Mouse (Mus musculus): ENCODE results near the gene Tmem246.
"Not testable (repeated sequence)": the region's sequence is repeated elsewhere in the genome, so short reads cannot be mapped to it uniquely, and the experiment has no call there.

Tmem246 gene

DNA sequence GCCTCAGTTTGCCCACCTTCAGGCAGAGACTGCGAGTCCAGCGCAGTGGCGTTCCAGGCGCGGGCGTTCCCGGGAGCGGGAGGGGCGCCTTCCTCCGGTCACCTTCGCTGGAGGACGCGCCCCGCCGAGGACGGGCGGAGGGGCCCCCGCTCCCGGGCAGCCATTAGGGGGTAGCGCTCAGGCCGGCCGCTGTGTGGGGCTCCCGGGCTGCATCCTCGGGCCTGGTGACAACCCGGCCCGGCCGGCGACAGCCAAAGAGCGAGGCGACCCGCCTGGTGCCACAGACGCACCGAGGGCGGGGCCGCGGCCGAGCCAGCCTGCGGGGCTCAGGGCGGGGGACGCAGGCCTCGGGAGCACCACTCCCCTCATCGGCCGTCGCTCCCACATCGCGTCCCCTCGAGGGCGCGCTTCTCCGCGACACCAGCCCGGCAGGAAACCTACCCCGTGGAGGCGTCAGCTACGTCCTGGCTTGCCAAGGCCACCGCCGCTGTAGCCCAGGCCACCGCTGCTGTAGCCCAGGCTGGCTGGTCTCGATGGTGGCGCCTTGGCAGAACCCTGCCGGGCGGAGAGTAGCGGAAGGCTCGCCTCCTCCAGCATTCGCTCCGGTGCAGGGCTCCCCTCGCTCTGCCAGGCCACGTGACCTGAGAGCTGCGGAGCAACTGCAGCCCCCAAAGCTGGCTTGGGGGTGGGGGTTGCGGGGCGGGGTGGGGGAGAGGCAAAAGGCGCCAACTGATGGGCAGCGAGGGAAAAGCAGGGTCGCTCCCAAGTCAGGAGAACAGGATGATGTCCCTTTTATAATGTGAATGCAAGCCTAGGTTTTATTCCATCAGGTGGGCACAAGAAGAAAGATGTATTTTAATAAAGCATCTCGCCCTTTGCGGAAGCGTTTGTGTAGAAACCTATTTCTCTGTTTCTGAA, at the start of gene Tmem246:
Gene Tmem246, minus strand, starts transcription at position 694 of the 918 bp plus-strand sequence.
- DNase-seq (ENCODE audit: low spot score in 2 of 2): peak; percentile 52 to 55

DNA sequence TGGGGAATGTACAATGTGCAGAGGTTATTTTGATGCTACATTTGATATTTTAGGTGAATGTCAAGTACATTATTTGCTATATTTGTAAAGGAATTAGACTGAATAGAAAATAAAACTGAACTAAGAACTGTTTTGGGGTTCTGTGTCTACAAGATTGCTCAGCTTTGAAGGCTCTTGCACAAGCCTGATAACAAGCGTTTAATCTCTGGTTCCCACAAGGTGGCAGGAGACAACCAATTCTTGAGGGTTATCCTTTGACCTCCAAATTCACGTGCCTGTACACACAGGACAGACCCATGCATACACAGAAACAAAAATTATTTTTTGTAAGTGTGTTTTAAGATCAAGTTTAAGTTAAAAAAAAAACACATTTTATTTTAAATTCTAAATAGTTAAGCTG, 42.2 kb upstream of the Tmem246 start:
- no peak for DNase-seq (ENCODE audit: low spot score in 2 of 2)

DNA sequence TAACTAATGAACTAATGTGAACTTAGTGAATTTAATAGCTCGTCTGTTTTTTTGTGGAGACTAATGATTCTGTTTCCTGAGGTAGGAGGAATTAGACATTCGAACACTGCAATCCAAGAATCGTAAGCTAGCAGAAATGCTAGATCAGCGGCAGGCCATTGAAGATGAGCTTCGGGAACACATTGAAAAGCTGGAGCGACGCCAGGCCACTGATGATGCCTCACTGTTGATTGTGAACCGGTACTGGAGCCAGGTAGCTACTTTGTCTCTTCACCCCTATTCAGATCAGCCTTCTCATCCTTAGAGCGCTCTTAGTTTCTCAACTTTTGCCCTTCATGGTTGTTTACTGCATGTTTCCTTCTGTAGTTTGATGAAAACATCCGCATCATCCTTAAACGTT, 40.1 kb upstream of the Tmem246 start:
- DNase-seq (ENCODE audit: low spot score in 2 of 2): no peak

GRCm38 (mm10) chr4:49632139-49632481, 34.4 kb upstream of the Tmem246 start:
- no peak for DNase-seq (ENCODE audit: low spot score in 2 of 2)

GRCm38 (mm10) chr4:49631319-49632138, 33.9 kb upstream of the Tmem246 start, which contains the start of gene Rnf20:
TSS of gene Rnf20 (plus strand) at chr4:49632006.
- peak; percentile 94 to 95 for DNase-seq (ENCODE audit: low spot score in 2 of 2)

- DNase-seq (ENCODE audit: low spot score in 2 of 2): no peak
Measured at GRCm38 (mm10) chr4:49628941-49629340, 31.3 kb upstream of the Tmem246 start.

GRCm38 (mm10) chr4:49626973-49627372, 29.3 kb upstream of the Tmem246 start:
- peak; percentile 20 to 78 for DNase-seq (ENCODE audit: low spot score in 2 of 2)

- not testable (repeated sequence) for DNase-seq (ENCODE audit: low spot score in 2 of 2)
Measured at GRCm38 (mm10) chr4:49624969-49625368, 27.3 kb upstream of the Tmem246 start.

GRCm38 (mm10) chr4:49623916-49624315, 26.2 kb upstream of the Tmem246 start:
- no peak for DNase-seq (ENCODE audit: low spot score in 2 of 2)

DNA sequence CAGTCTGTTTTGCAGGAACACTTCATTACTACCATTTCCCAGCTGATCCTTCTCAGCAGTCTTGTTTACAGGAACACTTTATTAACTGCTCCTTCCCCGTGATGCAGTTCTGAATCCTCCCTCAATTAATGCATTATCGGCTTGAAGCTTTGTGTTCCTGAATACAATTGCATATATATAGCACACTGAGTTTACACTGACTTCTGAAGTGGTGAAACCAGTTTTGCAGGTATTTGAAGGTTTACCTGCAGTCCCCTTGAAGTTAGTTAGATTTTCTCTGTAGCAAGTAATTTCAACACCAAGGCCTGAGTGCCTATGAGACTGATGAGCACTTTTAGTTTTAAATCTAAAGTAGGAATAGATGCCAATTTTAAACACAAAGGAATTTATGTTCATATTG, 24.6 kb upstream of the Tmem246 start:
- DNase-seq (ENCODE audit: low spot score in 2 of 2): no peak

DNA sequence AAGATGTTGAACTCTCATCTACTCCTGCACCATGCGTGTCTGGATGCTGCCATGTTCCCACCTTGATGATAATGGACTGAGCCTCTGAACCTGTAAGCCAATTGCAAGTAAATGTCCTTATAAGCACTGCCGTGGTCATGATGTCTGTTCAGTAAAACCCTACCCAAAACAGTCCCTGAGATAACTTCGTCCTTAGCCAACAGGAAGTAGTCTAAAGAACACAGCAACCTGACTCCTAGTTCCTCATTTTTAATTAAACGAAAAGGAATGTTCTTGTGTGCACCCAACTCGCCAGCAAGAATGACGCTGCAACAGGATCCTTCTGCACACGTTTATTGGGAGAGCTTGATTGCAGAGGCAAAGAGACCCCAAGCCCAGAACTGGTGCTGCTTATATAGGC, 22.2 kb upstream of the Tmem246 start:
- DNase-seq (ENCODE audit: low spot score in 2 of 2): not testable (repeated sequence)

- no peak for DNase-seq (ENCODE audit: low spot score in 2 of 2)
Measured at GRCm38 (mm10) chr4:49616924-49617323, 19.2 kb upstream of the Tmem246 start.

GRCm38 (mm10) chr4:49605459-49605858, 7.8 kb upstream of the Tmem246 start:
- no peak for DNase-seq (ENCODE audit: low spot score in 2 of 2)

DNA sequence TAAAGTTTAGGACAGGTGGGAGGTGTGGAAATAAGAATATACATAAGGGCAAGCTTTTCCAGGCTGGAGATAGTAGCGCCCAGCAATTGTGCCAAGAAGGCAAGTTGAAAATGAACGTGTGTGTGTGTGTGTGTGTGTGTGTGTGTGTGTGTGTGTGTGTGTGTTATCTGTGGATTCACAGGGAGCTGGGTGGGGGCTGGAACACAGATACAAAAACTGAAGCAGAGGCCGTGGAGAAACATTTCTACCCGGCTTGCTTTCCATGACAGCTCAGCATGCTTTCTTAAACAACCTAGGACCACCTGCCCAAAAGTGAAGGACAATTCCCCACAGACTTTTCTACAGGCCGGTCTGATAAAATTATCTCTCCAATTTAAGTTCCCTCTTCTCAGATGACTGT, 6.9 kb upstream of the Tmem246 start:
- no peak for DNase-seq (ENCODE audit: low spot score in 2 of 2)

GRCm38 (mm10) chr4:49604016-49604546, 6.4 kb upstream of the Tmem246 start:
- DNase-seq (ENCODE audit: low spot score in 2 of 2): no peak

- DNase-seq (ENCODE audit: low spot score in 2 of 2): no peak
Measured at GRCm38 (mm10) chr4:49603161-49603560, 5.5 kb upstream of the Tmem246 start.

- DNase-seq (ENCODE audit: low spot score in 2 of 2): no peak
Measured at GRCm38 (mm10) chr4:49596846-49597182, 862 bp downstream of the Tmem246 start.

- no peak for DNase-seq (ENCODE audit: low spot score in 2 of 2)
Measured at GRCm38 (mm10) chr4:49590152-49590551, 7.5 kb downstream of the Tmem246 start.

- no peak for DNase-seq (ENCODE audit: low spot score in 2 of 2)
Measured at GRCm38 (mm10) chr4:49586811-49587210, 10.9 kb downstream of the Tmem246 start.

GRCm38 (mm10) chr4:49585524-49586101, 12.1 kb downstream of the Tmem246 start:
- no peak for DNase-seq (ENCODE audit: low spot score in 2 of 2)

DNA sequence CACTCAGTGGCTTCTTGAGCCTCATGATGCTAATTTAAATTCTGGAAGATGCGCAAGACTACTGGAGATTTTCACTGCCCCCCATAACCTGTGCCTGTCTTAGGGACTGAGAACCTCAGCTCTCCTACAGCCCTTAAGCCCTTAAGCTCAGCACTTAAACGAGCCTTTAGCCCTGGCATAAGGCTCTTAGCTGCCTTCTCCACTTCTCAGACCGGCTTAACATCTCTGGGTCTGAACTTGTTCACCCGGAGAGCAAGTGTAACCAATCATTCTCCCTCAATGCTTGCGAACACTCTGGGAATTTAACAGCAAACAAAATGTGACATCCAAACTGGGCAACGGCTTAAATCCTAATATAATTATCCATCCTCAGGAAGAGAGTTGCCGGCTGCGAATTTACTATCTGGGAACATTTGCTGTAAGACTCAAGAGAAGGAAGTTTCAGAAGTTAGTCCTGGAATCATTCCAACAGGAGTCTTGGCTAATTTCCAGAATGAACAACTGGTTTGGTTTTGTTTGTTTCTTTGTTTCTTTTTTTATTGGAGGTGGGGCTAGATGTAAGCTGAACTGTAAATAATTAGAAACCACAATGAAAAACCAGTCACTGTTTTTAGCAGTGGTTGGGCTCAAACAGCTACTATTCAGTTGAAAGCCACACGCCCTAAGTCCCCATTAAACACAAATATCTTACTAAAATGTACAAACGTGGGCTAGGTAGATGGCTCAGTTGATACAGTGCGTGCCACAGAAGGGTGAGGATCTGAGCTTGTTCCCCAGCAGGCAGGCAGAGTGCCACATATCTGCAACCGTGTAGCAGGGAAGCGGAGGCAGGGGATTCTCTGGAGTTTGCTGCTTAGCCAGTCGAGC, 13.5 kb downstream of the Tmem246 start:
- DNase-seq (ENCODE audit: low spot score in 2 of 2): no peak
